Mouse (Mus musculus) midbrain, embryonic 11.5 days (tissue): ENCODE results near the gene Lhfpl2. TPM values are rescaled to one million over a fixed set of nuclear protein-coding genes. Genes with fewer than 3 reads are reported as not detected.

Experiments used
- ATAC-seq: fragments of 200-750 bp; cut with Nextera tagmentation; 2 replicates; pipeline ENCODE4 v1.8.0; 2017; ENCODE audit warnings: moderate TSS enrichment, moderate library complexity; ENCODE audit not compliant: low FRiP score
- DNase-seq: peaks from one replicate; pipeline ENCODE4 v3.0.0; 2015; ENCODE audit warnings: low spot score; ENCODE audit errors: missing footprints
- H3K27ac ChIP-seq: fragments of 300-500 bp; sonication (generic); 2 replicates; pipeline ENCODE4 v1.5.1; 2014; ENCODE audit warnings: low read depth, low read length
- H3K27me3 ChIP-seq: fragments of 300-500 bp; sonication (generic); 2 replicates; pipeline ENCODE4 v1.6.1; 2014; ENCODE audit warnings: mild to moderate bottlenecking, low read length, moderate library complexity, mixed read lengths; ENCODE audit not compliant: control insufficient read depth, insufficient read depth
- H3K36me3 ChIP-seq: fragments of 300-500 bp; sonication (generic); 2 replicates; pipeline ENCODE4 v1.6.1; 2014; ENCODE audit warnings: mild to moderate bottlenecking, low read length, moderate library complexity, mixed read lengths; ENCODE audit not compliant: control insufficient read depth, insufficient read depth
- H3K4me1 ChIP-seq: fragments of 300-500 bp; sonication (generic); 2 replicates; pipeline ENCODE4 v1.6.1; 2014; ENCODE audit warnings: low read length; ENCODE audit not compliant: control insufficient read depth, insufficient read depth
- H3K4me2 ChIP-seq: fragments of 300-500 bp; sonication (generic); 2 replicates; pipeline ENCODE4 v1.6.1; 2014; ENCODE audit warnings: mild to moderate bottlenecking, moderate library complexity
- H3K4me3 ChIP-seq: fragments of 300-500 bp; sonication (generic); 2 replicates; pipeline ENCODE4 v1.5.1; 2014; ENCODE audit warnings: low read depth, low read length
- H3K9ac ChIP-seq: fragments of 300-500 bp; sonication (generic); 2 replicates; pipeline ENCODE4 v1.6.1; 2014; ENCODE audit warnings: low read length
- H3K9me3 ChIP-seq: fragments of 300-500 bp; sonication (generic); 2 replicates; pipeline ENCODE4 v1.6.1; 2016; ENCODE audit warnings: low read length; ENCODE audit not compliant: control insufficient read depth
- WGBS: fragments of 180-500 bp; shearing (Covaris S2); extraction: QIAGEN DNeasy Blood & Tissue Kit; methylation state at CpG from one replicate; pipeline ENCODE4 v1.1.7; 2014; 5-methylcytosine and 5-hydroxymethylcytosine counted together
- polyA plus RNA-seq: library from polyadenylated mRNA; unstranded; fragments of >200 nt; fragmentation: Nextera tagmentation; extraction: Ambion mirVana; gene quantifications from 2 replicates; pipeline ENCODE4 v1.2.1, GENCODE M21; 2014

Gene Lhfpl2
- polyA plus RNA-seq, 1 experiment from 2014 or later, result 17.0 TPM

- no peak overlapping the region for H3K4me2 ChIP-seq
- ATAC-seq (no peak), DNase-seq (peak; percentile 84)
- peaks cover 9% of the 10 kb centered on the region for H3K27me3 ChIP-seq
- no peak overlapping the region for H3K4me3 ChIP-seq
- no peak overlapping the region for H3K27ac ChIP-seq
- H3K9me3 ChIP-seq, result no peaks in the 10 kb centered on the region
- peaks cover 4% of the 10 kb centered on the region; the same call in 1 of the 2 replicates for H3K4me1 ChIP-seq
- H3K9ac ChIP-seq, result no peak overlapping the region
- no peaks in the 10 kb centered on the region for H3K36me3 ChIP-seq
- 23% methylated on average over 5 of the region's 5 CpGs for WGBS
These were observed 114.0 kb downstream of the Lhfpl2 start for GRCm38 (mm10) chr13:94171612-94172011.

- H3K27me3 ChIP-seq, result peaks cover 9% of the 10 kb centered on the region
These were observed 115.1 kb downstream of the Lhfpl2 start for GRCm38 (mm10) chr13:94172533-94173310.

GRCm38 (mm10) chr13:94173633-94174576 lies 116.3 kb downstream of the Lhfpl2 start:
- H3K27me3 ChIP-seq, result peaks cover 9% of the 10 kb centered on the region

More at GRCm38 (mm10) chr13:94172533-94173310, 115.1 kb downstream of the Lhfpl2 start:
- Histone ChIP-seq H3K9ac (no peak overlapping the region), H3K4me3 (no peak overlapping the region), H3K4me1 (peaks cover 4% of the 10 kb centered on the region; the same call in 1 of the 2 replicates), H3K9me3 (no peaks in the 10 kb centered on the region), H3K36me3 (no peaks in the 10 kb centered on the region), H3K4me2 (no peak overlapping the region), H3K27ac (no peak overlapping the region)
- 81% methylated on average over 15 of the region's 15 CpGs for WGBS
- ATAC-seq, result peak; percentile 41; the same call in 1 of the 2 replicates
- peak; percentile 86 for DNase-seq

GRCm38 (mm10) chr13:94174577-94175279 lies 117.1 kb downstream of the Lhfpl2 start:
- DNase-seq (peak; percentile 89), ATAC-seq (no peak)
- H3K9ac ChIP-seq, result no peak overlapping the region
- H3K27me3 ChIP-seq, result peaks cover 9% of the 10 kb centered on the region
- H3K27ac ChIP-seq, result no peak overlapping the region
- H3K36me3 ChIP-seq, result no peaks in the 10 kb centered on the region
- H3K4me3 ChIP-seq, result peak overlapping the region; percentile 44
- H3K9me3 ChIP-seq, result no peaks in the 10 kb centered on the region
- peaks cover 8% of the 10 kb centered on the region for H3K4me1 ChIP-seq
- 14% methylated on average over 16 of the region's 16 CpGs for WGBS
- peak overlapping the region; percentile 90 for H3K4me2 ChIP-seq

More at GRCm38 (mm10) chr13:94173633-94174576, 116.3 kb downstream of the Lhfpl2 start:
- ATAC-seq (peak; percentile 49; the same call in 1 of the 2 replicates), DNase-seq (peak; percentile 93)
- peak overlapping the region; percentile 51 for H3K9ac ChIP-seq
- H3K4me3 ChIP-seq, result peak overlapping the region; percentile 44
- WGBS, result 3% methylated on average over 52 of the region's 55 CpGs
- H3K27ac ChIP-seq, result no peak overlapping the region
- no peaks in the 10 kb centered on the region for H3K36me3 ChIP-seq
- H3K4me2 ChIP-seq, result peak overlapping the region; percentile 90
- H3K4me1 ChIP-seq, result peaks cover 8% of the 10 kb centered on the region
- no peaks in the 10 kb centered on the region for H3K9me3 ChIP-seq

GRCm38 (mm10) chr13:94175379-94176050 lies 117.9 kb downstream of the Lhfpl2 start:
- DNase-seq (peak; percentile 70), ATAC-seq (no peak)
- peaks cover 9% of the 10 kb centered on the region for H3K27me3 ChIP-seq
- no peaks in the 10 kb centered on the region for H3K9me3 ChIP-seq
- H3K4me3 ChIP-seq, result no peak overlapping the region
- no peak overlapping the region for H3K9ac ChIP-seq
- H3K4me2 ChIP-seq, result no peak overlapping the region
- no peaks in the 10 kb centered on the region for H3K36me3 ChIP-seq
- H3K4me1 ChIP-seq, result peaks cover 8% of the 10 kb centered on the region
- WGBS, result 55% methylated on average over 6 of the region's 6 CpGs
- no peak overlapping the region for H3K27ac ChIP-seq

- no peaks in the 10 kb centered on the region for H3K36me3 ChIP-seq
- H3K27ac ChIP-seq, result no peak overlapping the region
- no peak overlapping the region for H3K4me3 ChIP-seq
- H3K9ac ChIP-seq, result no peak overlapping the region
- H3K4me2 ChIP-seq, result no peak overlapping the region
- peaks cover 9% of the 10 kb centered on the region for H3K27me3 ChIP-seq
- DNase-seq (no peak), ATAC-seq (no peak)
- no peaks in the 10 kb centered on the region for H3K9me3 ChIP-seq
- WGBS, result 54% methylated on average over 7 of the region's 7 CpGs
- H3K4me1 ChIP-seq, result peaks cover 7% of the 10 kb centered on the region
These were observed 119.6 kb downstream of the Lhfpl2 start for GRCm38 (mm10) chr13:94177148-94177547.

- 69% methylated on average over 11 of the region's 11 CpGs for WGBS
- ATAC-seq, result peak; percentile 71
These were observed 120.9 kb downstream of the Lhfpl2 start for GRCm38 (mm10) chr13:94178401-94179040.

More at GRCm38 (mm10) chr13:94178401-94179040, 120.9 kb downstream of the Lhfpl2 start:
- Histone ChIP-seq H3K4me1 (peaks cover 5% of the 10 kb centered on the region), H3K9ac (no peak overlapping the region), H3K27me3 (peaks cover 5% of the 10 kb centered on the region), H3K4me2 (no peak overlapping the region), H3K4me3 (no peak overlapping the region), H3K36me3 (no peaks in the 10 kb centered on the region), H3K9me3 (no peaks in the 10 kb centered on the region), H3K27ac (no peak overlapping the region)
- DNase-seq, result peak; percentile 83
